Mouse (Mus musculus): ENCODE results near the gene Cd5.

The Cd5 gene

GRCm38 (mm10) chr19:10738811-10739210 lies at the start of gene Cd5:
TSS of gene Cd5 (minus strand) at chr19:10739002.
- DNase-seq (ENCODE audit: low spot score) = no peak

- no peak for DNase-seq (ENCODE audit: low spot score)
Observed at GRCm38 (mm10) chr19:10788242-10788641, 49.4 kb upstream of the Cd5 start.

DNA sequence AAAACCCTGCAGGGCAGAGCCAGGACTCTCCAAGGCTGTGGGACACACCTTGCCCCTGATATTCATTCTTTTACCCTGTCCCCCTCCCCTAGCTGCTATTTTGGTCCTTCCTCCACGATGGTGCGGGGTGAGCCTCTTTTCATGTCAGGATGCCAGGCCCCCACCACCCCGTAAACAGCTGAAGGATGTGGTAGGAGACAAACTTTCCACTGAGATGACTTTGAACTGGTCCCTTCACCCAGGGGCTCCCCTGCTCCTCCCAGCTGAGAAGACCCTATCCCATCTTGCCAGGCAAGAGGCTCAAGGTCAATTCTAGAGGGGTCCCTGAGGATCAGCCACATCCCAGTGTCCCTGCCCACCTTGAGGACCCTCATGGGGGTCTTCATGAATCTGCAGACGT lies 48.6 kb upstream of the Cd5 start:
- no peak for DNase-seq (ENCODE audit: low spot score)

- no peak for DNase-seq (ENCODE audit: low spot score)
Observed at GRCm38 (mm10) chr19:10786753-10787152, 48.0 kb upstream of the Cd5 start.

DNA sequence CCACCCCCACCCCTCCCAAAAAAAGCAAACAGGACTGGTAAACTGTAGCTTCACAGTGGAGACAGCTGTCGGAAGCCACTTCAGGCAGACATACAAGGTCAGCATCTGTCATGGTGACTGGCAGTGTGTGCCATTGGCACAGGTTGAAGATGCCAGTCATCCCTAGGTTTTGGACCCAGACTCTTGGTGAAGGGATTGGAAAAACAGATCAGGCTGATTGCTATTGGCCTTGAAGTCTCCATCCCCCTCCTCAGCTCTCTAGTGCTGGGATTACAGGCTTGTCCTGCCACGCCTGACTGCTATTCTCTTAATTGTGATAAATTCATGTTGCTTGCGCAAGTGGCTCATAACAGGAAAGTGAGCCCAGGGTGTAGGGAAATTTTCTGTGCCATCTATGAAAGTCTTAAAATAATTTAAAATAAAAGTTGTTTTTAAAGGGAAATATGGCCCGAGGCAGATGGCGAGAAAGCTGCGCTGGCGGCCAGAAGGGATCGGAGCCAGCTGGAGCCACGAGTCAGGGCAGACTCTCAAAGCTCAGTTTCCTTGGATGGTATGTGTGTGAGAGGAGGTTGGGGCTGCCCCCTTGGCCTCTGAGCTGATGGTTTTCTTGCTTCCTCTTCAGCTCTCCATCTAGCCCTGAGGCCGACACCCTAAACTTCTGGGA lies 46.1 kb upstream of the Cd5 start:
- DNase-seq (ENCODE audit: low spot score) = no peak

GRCm38 (mm10) chr19:10784061-10784460 lies 45.3 kb upstream of the Cd5 start:
- DNase-seq (ENCODE audit: low spot score) = no peak

- DNase-seq (ENCODE audit: low spot score) = no peak
Observed at GRCm38 (mm10) chr19:10783168-10783567, 44.4 kb upstream of the Cd5 start.

- no peak for DNase-seq (ENCODE audit: low spot score)
Observed at GRCm38 (mm10) chr19:10781641-10782040, 42.8 kb upstream of the Cd5 start.

GRCm38 (mm10) chr19:10776906-10777305 lies 38.1 kb upstream of the Cd5 start:
- no peak for DNase-seq (ENCODE audit: low spot score)

DNA sequence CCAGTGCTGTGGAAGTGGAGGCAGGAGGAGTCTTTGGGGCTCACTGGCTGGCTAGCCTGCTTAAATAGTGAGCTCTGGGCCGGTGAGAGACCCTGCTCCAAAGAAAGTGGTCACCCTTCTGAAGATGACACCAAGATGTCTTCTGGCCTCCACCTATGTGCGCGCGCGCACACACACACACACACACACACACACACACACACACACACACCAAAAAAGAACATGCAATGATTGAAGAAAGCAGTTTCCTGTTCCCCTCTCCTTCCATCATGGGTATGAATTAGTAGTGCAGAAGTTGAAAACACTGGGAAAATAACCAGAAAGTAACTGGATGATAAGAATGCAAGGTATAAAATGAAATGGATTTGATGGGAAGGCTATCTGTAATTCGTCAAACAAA lies 35.3 kb upstream of the Cd5 start:
- no peak for DNase-seq (ENCODE audit: low spot score)

- DNase-seq (ENCODE audit: low spot score) = no peak
Observed at GRCm38 (mm10) chr19:10773384-10773783, 34.6 kb upstream of the Cd5 start.

DNA sequence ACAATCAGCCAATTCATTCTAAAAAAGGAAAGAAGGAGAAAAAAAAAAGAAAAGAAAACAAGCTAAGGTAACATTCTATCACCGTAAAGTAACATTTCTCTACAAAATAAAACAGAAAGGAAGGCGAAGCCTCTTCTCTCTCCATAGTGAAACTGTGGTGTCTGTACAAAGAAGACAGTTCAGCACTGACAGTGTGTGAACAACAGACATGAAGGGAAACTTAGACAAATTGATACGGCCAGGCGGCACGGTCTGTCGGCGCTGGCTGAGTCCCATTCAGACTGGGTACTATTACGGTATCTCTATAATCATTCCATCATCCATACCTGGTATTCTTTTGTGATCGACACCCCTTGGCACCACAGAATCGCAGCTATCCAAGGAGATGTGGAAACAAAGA lies 34.1 kb upstream of the Cd5 start:
- no peak for DNase-seq (ENCODE audit: low spot score)

DNA sequence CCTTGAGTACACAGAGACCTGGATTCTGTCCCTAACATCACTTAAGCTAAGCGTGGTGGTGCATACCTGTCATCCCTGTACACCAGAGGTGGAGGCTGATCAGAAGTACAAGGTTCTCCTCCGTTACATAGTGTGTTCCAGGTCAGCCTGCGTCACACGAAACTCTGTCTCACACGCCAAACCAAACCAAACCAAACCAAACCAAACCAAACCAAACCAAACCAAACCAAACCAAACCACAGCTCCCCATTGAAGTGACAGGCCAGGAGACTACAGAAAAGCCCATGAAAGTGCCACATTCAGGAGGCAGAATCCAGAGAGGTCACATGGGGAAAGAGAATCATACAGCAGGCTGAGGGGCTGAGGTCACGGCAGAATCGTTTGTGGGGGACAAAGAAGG lies 33.2 kb upstream of the Cd5 start:
- DNase-seq (ENCODE audit: low spot score) = no peak

DNA sequence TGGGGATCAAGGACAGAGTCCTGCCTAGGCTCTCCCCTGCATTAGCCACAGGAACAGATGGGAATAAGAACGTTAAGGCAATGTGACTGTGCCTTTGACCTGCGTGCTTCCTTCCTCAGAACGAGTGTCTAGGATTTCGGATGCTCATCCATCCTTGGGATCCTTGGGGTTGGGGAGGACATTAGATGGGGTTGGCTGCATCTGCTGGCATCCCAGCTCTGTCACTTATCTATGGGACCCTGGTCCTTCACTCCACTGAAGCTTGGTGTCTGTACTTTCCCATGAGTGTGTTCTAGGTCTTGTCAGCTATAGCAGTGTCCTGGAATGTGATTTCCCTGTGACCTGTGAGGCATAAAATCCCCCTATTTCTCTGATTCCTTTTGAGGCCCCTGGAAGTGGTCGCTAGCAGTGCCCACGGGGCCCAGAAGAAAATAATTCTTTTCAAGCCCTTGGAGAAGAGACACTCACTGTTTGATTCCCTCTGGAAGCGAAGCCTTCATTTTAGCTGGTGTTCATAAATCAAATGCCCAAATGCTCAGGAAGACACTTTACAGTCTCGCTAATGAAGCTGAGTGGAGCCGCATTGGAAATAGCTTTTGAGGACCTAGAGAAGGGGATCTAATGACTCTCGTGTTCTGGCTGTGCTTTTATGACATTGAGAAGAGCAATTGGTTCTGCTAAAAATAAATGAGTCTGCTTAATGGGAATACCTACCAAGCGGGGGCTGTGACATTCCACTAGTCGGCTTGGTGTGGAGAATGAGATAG lies 30.8 kb upstream of the Cd5 start:
- DNase-seq (ENCODE audit: low spot score) = no peak

DNA sequence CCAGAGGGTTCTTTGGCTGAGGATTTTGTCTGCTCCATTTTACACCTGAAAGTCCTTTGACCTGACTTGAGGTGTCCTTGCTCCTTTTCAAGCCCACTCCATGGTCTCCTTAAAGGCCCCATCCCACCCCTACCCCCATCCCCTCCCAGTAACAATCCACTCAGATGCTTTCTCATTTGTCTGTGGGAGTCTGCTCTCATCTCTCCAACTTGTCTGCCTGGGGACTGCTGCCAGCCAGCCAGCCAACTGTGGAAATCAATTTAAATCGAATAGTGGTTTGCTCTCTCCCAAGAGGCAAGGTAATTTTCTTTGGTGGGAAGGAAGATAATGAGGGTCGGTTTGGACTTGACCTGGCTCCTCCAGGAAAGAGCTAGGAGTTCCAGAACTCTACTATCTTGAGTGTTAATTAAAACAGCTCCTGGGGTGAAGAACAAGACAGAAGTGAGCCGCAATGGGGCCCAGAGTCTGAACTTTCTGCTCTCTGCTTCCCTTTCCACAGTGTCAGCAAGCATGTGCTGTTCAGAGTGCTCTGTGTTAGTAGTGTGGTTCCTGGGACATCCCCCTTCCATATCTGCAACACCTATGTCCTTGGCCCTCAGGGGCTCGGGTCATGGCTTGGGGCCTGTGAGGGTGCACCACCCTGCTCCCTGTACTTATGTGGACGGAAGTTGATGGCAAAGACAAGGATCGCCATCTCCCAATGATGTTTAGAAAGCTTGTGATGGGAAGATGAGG lies 30.1 kb upstream of the Cd5 start:
- DNase-seq (ENCODE audit: low spot score) = no peak

DNA sequence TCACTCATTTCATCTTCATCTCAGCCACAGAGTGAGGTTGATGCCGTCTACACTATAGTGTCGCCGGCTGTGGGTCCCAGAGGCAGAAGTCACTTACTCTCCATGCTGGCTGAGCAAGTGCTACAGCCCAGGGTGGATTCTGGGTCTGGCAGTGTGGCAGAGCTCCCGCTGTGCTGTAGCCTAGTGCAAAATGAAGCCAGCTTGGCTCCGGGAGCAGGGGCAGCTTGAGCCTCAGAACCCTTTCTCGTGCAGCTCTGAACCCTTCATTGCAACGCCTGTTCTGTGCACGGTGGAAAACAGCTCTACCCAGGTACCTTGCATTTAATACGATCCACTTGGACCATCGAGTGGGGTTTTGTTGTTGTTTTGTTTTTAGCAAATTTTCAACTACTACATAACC lies 28.8 kb upstream of the Cd5 start:
- DNase-seq (ENCODE audit: low spot score) = no peak

- DNase-seq (ENCODE audit: low spot score) = no peak
Observed at GRCm38 (mm10) chr19:10763381-10764031, 24.7 kb upstream of the Cd5 start.

DNA sequence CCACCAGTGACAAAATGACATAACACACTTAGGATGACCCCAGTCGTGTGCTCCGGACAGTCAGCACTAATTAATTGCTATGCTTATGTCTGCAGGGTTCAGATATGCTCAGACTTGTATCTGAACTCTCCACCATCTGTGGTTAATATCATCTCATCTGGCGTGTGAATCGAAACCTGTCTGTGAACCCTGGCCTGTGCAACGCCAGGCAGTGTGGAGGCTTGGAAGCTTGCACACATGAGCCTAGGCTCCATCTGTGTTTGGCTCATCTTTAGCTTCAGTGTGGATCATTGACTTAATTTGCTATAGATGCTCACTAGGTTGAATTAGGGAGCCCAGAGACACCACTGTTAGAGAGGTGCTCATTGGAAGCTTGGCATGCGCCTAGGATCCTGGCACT lies 23.7 kb upstream of the Cd5 start:
- DNase-seq (ENCODE audit: low spot score) = no peak

DNA sequence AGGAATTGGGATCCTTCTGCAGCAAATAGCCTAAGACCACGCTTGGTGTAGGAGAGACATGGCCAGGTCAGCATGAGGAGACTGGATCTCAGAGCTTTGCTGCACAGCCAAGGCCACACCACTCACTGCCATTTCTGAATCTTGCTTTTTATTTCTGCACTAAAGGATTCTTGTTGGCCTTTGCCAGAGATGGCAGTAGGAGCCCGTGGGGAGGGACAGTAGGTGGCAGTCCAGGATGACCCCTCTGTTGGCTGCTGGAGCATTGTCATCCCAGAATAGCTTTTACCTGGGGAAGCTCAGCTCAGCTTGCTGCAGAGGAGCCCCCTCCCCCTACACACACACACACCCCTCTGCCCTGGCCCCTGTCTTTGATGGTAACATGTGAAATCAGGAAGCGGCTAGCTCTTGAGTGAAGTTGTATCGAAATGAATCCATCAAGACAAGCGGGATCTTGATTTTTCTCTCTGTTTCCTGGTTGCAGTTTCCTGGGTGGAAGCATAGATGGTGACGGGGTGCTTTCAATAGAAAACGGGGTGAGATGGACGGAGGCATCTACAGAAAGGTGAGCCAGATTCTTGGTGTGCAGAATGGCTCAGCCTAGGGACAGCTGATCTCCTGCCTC lies 23.1 kb upstream of the Cd5 start:
- DNase-seq (ENCODE audit: low spot score) = no peak

DNA sequence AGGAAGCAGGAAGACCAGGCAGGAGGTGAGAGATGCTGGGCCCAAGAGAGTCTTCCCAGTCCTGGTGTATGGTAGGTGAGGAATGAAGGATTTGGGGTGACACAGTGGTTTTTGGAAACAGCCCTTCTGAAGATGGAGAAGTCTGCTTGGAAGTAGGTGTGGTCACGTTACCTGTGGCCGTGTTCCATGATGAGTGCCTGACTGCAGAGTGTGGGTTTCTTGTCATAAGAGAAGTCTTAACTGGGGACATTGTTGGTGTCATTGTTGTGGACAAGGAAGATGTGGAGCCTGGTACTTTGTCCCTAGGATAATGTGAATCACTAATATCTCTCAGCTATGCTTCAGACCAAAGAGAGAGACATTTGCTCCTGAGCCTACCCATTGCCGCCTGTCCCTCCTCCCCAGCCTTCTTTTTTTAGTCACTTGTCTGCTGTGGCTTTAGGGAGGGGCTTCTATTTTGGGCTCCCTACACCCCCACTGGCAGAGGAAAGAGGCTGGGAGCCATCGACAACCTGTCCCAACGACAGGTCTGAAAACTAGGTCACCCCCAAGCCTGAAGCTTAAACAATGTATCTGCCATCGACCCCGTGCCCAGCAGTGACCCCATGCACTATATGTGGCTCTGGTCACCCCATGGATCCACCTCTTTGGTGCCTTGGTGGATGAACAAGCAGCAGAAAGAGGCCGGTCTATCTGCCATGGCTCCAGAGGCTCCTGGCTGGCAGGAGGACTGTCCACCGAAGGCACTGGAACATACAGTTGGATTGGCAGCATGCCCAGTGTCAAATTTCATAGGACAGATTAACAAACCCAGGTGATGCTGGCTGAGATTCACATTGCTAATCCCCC lies 21.4 kb upstream of the Cd5 start:
- no peak for DNase-seq (ENCODE audit: low spot score)

DNA sequence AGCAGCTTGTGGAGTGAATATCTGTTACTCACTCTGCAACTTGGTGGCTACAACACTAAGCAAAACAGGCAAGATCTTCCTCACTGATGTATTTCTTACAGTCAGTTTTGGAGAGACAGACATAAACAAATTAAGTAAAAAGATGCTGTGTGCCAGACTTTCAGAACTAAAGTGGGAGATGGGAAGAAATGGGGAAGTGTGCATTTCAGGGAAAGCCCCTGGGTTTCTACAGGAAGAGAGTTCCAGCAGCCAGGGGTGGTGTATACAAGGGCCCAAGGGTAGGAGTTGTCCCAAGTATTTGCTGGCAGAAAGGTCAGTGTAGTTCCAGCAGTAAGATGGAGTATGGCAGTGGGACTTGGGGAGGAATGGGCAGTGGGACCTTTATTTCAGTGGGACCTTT lies 20.7 kb upstream of the Cd5 start:
- no peak for DNase-seq (ENCODE audit: low spot score)
